Mouse (Mus musculus): ENCODE results near the gene Aaed1. TPM values are rescaled to one million over a fixed set of nuclear protein-coding genes. Genes with fewer than 3 reads are reported as not detected.

Aaed1 gene
- polyA plus RNA-seq, 1 experiment = 15.6 TPM

DNA sequence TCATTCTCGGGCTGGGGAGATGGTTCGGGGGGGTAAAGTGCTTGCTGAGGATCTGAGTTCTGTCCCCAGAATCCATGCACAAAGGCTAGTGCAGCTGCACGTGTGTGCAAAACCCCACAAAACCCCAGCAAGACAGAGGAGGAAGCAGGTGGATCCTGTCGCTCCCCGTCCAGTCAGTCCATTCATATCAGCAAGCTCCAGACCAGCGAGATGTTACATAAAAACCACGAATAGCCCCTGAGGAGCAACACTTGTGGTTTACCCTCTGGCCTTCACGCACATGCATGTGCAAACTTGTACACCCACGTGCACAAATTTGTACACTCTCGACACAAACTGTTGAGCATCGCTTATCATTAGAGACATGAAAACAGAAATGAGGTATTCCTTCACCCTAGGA lies 2.7 kb downstream of the Aaed1 start:
- TF ChIP-seq POLR2A (IDR thresholded peaks at IDR 0.05; ENCODE audit: control insufficient read depth, low read depth, low read length) = no peak
- TF ChIP-seq CTCF (IDR thresholded peaks at IDR 0.05; ENCODE audit: control insufficient read depth, insufficient read depth, insufficient replicate concordance, low read depth, low read length) = no peak
- Histone ChIP-seq H3K4me3 (ENCODE audit: control insufficient read depth, low read depth, low read length) (no peak overlapping the region), H3K27ac (ENCODE audit: control insufficient read depth, insufficient read depth, low read depth, low read length) (no peak overlapping the region), H3K4me1 (ENCODE audit: control insufficient read depth, insufficient read depth, low read length) (peaks cover 5% of the 10 kb centered on the region; the same call in 1 of the 2 replicates), H3K27me3 (ENCODE audit: control insufficient read depth, insufficient read depth, low read length) (no peaks in the 10 kb centered on the region), H3K36me3 (ENCODE audit: control insufficient read depth, insufficient read depth, low read length) (no peaks in the 10 kb centered on the region; the same call in 1 of the 2 replicates)

DNA sequence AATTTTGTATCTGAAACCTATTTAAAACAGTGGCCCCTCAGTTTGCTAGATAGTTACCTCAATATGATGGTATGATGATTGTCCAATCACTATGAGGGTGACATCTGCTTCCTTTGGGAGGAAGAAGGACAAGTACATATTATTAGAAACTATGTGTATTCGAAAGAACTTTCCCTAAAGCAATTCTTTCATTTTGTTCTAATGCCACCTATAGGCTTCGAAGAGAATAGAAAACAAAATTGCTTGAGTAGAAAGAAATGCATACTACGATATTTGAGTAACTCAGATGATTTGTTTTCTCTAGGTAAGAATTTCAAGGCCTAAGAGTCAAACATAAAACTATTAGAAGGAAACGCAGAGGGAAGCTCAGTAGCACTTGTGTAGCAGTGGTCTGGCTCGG lies 3.5 kb downstream of the Aaed1 start:
- no peaks in the 10 kb centered on the region for H3K27me3 ChIP-seq (ENCODE audit: control insufficient read depth, insufficient read depth, low read length)
- H3K27ac ChIP-seq (ENCODE audit: control insufficient read depth, insufficient read depth, low read depth, low read length) = no peak overlapping the region
- no peak overlapping the region for H3K4me3 ChIP-seq (ENCODE audit: control insufficient read depth, low read depth, low read length)
- no peaks in the 10 kb centered on the region; the same call in 1 of the 2 replicates for H3K36me3 ChIP-seq (ENCODE audit: control insufficient read depth, insufficient read depth, low read length)
- TF ChIP-seq CTCF (IDR thresholded peaks at IDR 0.05; ENCODE audit: control insufficient read depth, insufficient read depth, insufficient replicate concordance, low read depth, low read length) = no peak
- TF ChIP-seq POLR2A (IDR thresholded peaks at IDR 0.05; ENCODE audit: control insufficient read depth, low read depth, low read length) = no peak
- H3K4me1 ChIP-seq (ENCODE audit: control insufficient read depth, insufficient read depth, low read length) = peaks cover 5% of the 10 kb centered on the region; the same call in 1 of the 2 replicates

DNA sequence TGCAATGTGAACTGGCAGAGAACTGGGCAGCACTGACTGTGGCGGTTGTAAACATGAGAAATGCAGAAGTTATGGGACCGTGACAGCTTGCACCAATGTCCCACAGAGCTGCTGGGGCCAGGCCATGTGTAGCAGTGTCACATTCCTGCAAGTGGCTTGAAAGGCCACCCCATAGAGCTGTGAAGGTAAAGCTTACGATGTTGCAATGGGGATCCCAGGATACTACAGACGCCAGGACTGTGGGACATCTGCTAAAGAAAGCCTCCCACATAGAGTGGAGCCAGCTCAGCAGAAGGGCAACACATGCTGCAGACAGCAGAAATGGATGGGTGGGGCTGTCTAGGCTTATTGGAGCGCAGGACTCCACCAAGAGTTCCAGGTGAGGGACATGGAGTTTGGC lies 5.0 kb downstream of the Aaed1 start:
- Histone ChIP-seq H3K27me3 (ENCODE audit: control insufficient read depth, insufficient read depth, low read length) (no peaks in the 10 kb centered on the region), H3K4me3 (ENCODE audit: control insufficient read depth, low read depth, low read length) (no peak overlapping the region), H3K4me1 (ENCODE audit: control insufficient read depth, insufficient read depth, low read length) (no peaks in the 10 kb centered on the region), H3K27ac (ENCODE audit: control insufficient read depth, insufficient read depth, low read depth, low read length) (no peak overlapping the region), H3K36me3 (ENCODE audit: control insufficient read depth, insufficient read depth, low read length) (no peaks in the 10 kb centered on the region; the same call in 1 of the 2 replicates)
- TF ChIP-seq POLR2A (IDR thresholded peaks at IDR 0.05; ENCODE audit: control insufficient read depth, low read depth, low read length) (no peak), CTCF (IDR thresholded peaks at IDR 0.05; ENCODE audit: control insufficient read depth, insufficient read depth, insufficient replicate concordance, low read depth, low read length) (no peak)

DNA sequence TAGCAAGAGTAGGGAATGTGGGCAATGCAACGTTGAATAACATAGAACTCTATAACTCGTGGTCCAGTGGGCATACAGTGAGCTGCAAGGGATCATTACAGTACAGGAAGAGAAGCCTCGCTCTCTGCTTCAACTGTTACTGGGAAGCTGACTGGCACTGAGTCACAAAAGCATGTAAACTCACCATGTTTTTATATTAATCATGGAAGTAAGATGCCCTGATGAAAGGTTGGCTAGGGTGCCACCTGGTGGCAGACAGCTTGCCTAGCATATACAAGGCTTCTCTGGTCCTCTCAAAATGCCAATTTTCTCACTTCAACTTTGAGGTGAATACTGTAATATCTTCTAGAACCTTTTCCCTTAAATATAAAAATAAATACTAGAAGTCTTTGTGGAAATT lies 6.4 kb downstream of the Aaed1 start:
- Histone ChIP-seq H3K4me3 (ENCODE audit: control insufficient read depth, low read depth, low read length) (no peak overlapping the region), H3K36me3 (ENCODE audit: control insufficient read depth, insufficient read depth, low read length) (no peaks in the 10 kb centered on the region; the same call in 1 of the 2 replicates), H3K27me3 (ENCODE audit: control insufficient read depth, insufficient read depth, low read length) (no peaks in the 10 kb centered on the region), H3K4me1 (ENCODE audit: control insufficient read depth, insufficient read depth, low read length) (no peaks in the 10 kb centered on the region), H3K27ac (ENCODE audit: control insufficient read depth, insufficient read depth, low read depth, low read length) (no peak overlapping the region)
- TF ChIP-seq POLR2A (IDR thresholded peaks at IDR 0.05; ENCODE audit: control insufficient read depth, low read depth, low read length) = no peak
- TF ChIP-seq CTCF (IDR thresholded peaks at IDR 0.05; ENCODE audit: control insufficient read depth, insufficient read depth, insufficient replicate concordance, low read depth, low read length) = peak; percentile 33; the same call in 1 of the 2 replicates

DNA sequence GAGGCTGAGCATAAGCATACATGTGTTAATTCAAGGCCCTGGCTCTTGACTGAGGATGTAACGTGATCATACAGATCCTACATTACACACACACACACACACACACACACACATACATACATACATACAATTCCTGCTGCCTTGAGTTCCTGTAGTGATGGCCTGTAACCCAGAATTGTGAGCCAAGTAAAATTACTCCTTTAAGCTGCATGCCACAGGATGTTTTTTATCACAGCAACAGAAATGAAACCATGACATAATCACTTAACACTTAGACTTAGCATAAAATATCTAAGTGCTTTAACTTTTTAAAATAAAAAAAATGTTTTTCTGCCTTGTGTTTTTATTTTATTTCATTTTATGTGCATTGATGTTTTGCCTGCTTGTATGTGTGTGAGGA lies 13.4 kb downstream of the Aaed1 start:
- no peaks in the 10 kb centered on the region for H3K27me3 ChIP-seq (ENCODE audit: control insufficient read depth, insufficient read depth, low read length)
- H3K4me3 ChIP-seq (ENCODE audit: control insufficient read depth, low read depth, low read length) = no peak overlapping the region
- no peak overlapping the region for H3K27ac ChIP-seq (ENCODE audit: control insufficient read depth, insufficient read depth, low read depth, low read length)
- H3K4me1 ChIP-seq (ENCODE audit: control insufficient read depth, insufficient read depth, low read length) = no peaks in the 10 kb centered on the region
- TF ChIP-seq CTCF (IDR thresholded peaks at IDR 0.05; ENCODE audit: control insufficient read depth, insufficient read depth, insufficient replicate concordance, low read depth, low read length) (no peak), POLR2A (IDR thresholded peaks at IDR 0.05; ENCODE audit: control insufficient read depth, low read depth, low read length) (no peak)
- no peaks in the 10 kb centered on the region for H3K36me3 ChIP-seq (ENCODE audit: control insufficient read depth, insufficient read depth, low read length)

DNA sequence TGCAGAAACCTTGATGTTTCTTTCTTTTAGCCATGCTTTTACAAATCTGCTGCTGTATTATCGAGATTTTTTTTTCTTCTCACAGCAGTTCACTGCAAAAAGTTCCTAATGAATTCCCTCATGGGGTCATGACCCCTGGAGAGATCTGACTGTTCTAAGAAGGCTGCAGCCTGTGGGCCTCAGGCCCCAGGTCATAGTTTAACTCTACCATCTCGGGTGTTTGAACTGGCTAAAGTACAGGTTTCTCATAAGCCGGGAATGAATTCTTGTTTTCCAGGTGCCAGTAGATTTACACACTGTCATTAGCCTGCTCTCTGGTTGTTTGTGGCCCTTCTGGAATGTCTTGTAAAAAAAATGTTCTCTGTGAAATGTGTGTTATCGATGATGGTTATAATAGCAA lies 25.7 kb downstream of the Aaed1 start:
- H3K27me3 ChIP-seq (ENCODE audit: control insufficient read depth, insufficient read depth, low read length) = no peaks in the 10 kb centered on the region
- no peaks in the 10 kb centered on the region for H3K36me3 ChIP-seq (ENCODE audit: control insufficient read depth, insufficient read depth, low read length)
- no peaks in the 10 kb centered on the region for H3K4me1 ChIP-seq (ENCODE audit: control insufficient read depth, insufficient read depth, low read length)
- no peak for TF ChIP-seq CTCF (IDR thresholded peaks at IDR 0.05; ENCODE audit: control insufficient read depth, insufficient read depth, insufficient replicate concordance, low read depth, low read length)
- no peak for TF ChIP-seq POLR2A (IDR thresholded peaks at IDR 0.05; ENCODE audit: control insufficient read depth, low read depth, low read length)
- H3K27ac ChIP-seq (ENCODE audit: control insufficient read depth, insufficient read depth, low read depth, low read length) = no peak overlapping the region
- no peak overlapping the region for H3K4me3 ChIP-seq (ENCODE audit: control insufficient read depth, low read depth, low read length)

DNA sequence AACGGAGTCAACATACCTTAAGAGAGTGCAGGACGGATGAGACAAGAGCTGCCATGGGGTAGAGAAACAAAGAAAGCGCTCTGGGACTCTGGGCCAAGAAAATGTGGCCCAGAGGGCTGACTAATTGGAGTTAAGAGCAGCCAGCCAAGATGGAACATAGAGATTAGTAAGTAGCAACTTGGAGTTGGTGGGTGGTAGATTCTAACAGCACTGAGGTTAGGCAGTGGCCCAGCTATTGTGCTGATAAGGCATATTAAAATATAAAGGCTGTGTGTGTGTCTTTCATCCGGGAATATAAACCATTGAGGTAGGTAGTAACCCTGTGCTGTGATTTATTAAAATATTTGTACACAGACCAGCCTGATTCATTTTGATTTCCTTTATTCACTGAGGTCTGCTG lies 26.2 kb downstream of the Aaed1 start:
- H3K36me3 ChIP-seq (ENCODE audit: control insufficient read depth, insufficient read depth, low read length) = no peaks in the 10 kb centered on the region
- no peaks in the 10 kb centered on the region for H3K4me1 ChIP-seq (ENCODE audit: control insufficient read depth, insufficient read depth, low read length)
- H3K27me3 ChIP-seq (ENCODE audit: control insufficient read depth, insufficient read depth, low read length) = no peaks in the 10 kb centered on the region
- H3K4me3 ChIP-seq (ENCODE audit: control insufficient read depth, low read depth, low read length) = no peak overlapping the region
- no peak for TF ChIP-seq CTCF (IDR thresholded peaks at IDR 0.05; ENCODE audit: control insufficient read depth, insufficient read depth, insufficient replicate concordance, low read depth, low read length)
- no peak for TF ChIP-seq POLR2A (IDR thresholded peaks at IDR 0.05; ENCODE audit: control insufficient read depth, low read depth, low read length)
- no peak overlapping the region for H3K27ac ChIP-seq (ENCODE audit: control insufficient read depth, insufficient read depth, low read depth, low read length)

DNA sequence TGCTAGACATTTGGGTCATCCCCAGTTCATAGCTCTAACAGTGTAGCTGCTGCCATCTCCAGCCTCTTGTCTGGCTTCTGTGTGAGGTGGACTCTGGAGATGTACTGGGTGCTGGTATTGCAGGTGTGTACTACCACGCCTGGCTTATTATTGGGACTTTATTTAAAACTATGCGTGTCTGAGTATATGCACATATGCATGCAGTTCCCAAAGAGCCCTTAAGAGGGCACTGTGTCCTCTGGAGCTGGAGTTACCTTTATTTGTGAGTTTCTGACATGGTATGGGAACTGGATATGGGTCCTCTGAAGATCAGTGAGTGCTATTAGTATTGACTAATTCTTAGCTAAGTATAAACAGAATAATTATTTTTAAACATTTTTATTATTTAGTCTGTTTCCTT lies 27.8 kb downstream of the Aaed1 start:
- no peaks in the 10 kb centered on the region for H3K4me1 ChIP-seq (ENCODE audit: control insufficient read depth, insufficient read depth, low read length)
- no peak overlapping the region for H3K27ac ChIP-seq (ENCODE audit: control insufficient read depth, insufficient read depth, low read depth, low read length)
- H3K4me3 ChIP-seq (ENCODE audit: control insufficient read depth, low read depth, low read length) = no peak overlapping the region
- no peaks in the 10 kb centered on the region for H3K27me3 ChIP-seq (ENCODE audit: control insufficient read depth, insufficient read depth, low read length)
- H3K36me3 ChIP-seq (ENCODE audit: control insufficient read depth, insufficient read depth, low read length) = no peaks in the 10 kb centered on the region
- TF ChIP-seq CTCF (IDR thresholded peaks at IDR 0.05; ENCODE audit: control insufficient read depth, insufficient read depth, insufficient replicate concordance, low read depth, low read length) = no peak
- no peak for TF ChIP-seq POLR2A (IDR thresholded peaks at IDR 0.05; ENCODE audit: control insufficient read depth, low read depth, low read length)

Data from testis, adult 2 months (tissue).